Mouse (Mus musculus): ENCODE results near the gene Fgd4. TPM values are rescaled to one million over a fixed set of nuclear protein-coding genes. Genes with fewer than 3 reads are reported as not detected.

Fgd4 gene
- 10 to 100 TPM; 19.9 to 22.7 TPM for total RNA-seq (2021)
- long read RNA-seq, experiment 1, transcript Fgd4-201 (17 exons, 2,637 nt): major isoform, 6 of 7 reads
- long read RNA-seq, experiment 1, partial matches to known transcripts: 0 of 7 reads
- long read RNA-seq, experiment 1, other reads (novel, unspliced or antisense): 1 of 7 reads
- long read RNA-seq, experiment 2, partial matches to known transcripts: 1 of 4 reads
- long read RNA-seq, experiment 2, other reads (novel, unspliced or antisense): 1 of 4 reads

GRCm38 (mm10) chr16:16600461-16600860 is at the start of gene Fgd4:
TSS of gene Fgd4 (minus strand) at chr16:16600549.
- DNase-seq (ENCODE audit: low spot score): no peak

GRCm38 (mm10) chr16:16645148-16645547 is 44.8 kb upstream of the Fgd4 start:
- no peak for DNase-seq (ENCODE audit: low spot score)

DNA sequence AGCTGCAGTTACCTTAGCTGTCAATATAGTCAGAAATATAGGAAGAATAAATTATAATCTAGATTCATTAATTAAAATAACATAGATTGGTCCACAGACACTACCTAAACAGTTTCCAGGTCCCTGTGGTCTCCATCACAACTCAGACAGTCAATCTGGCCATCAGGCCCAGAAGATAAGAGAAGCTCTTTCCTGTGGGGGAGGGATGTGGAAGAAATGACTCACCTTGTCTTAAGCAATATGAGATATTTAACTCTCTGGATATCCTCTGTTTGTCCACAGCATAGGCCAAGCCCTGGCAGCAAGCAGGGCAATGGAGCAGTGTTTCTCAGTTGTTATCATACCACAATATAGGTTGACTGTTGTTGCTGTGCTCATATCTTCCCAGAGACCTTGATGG is 33.4 kb upstream of the Fgd4 start:
- DNase-seq (ENCODE audit: low spot score): no peak

- DNase-seq (ENCODE audit: low spot score): peak; percentile 16
Observed at GRCm38 (mm10) chr16:16599586-16600401, 555 bp downstream of the Fgd4 start.

- no peak for DNase-seq (ENCODE audit: low spot score)
Observed at GRCm38 (mm10) chr16:16596582-16596981, 3.8 kb downstream of the Fgd4 start.

- DNase-seq (ENCODE audit: low spot score): no peak
Observed at GRCm38 (mm10) chr16:16592622-16593021, 7.7 kb downstream of the Fgd4 start.

- peak; percentile 67 for DNase-seq (ENCODE audit: low spot score)
Observed at GRCm38 (mm10) chr16:16584409-16585032, 15.8 kb downstream of the Fgd4 start.

GRCm38 (mm10) chr16:16576556-16576955 is 23.8 kb downstream of the Fgd4 start:
- no peak for DNase-seq (ENCODE audit: low spot score)

- no peak for DNase-seq (ENCODE audit: low spot score)
Observed at GRCm38 (mm10) chr16:16574508-16574907, 25.8 kb downstream of the Fgd4 start.

- no peak for DNase-seq (ENCODE audit: low spot score)
Observed at GRCm38 (mm10) chr16:16573167-16573566, 27.2 kb downstream of the Fgd4 start.

DNA sequence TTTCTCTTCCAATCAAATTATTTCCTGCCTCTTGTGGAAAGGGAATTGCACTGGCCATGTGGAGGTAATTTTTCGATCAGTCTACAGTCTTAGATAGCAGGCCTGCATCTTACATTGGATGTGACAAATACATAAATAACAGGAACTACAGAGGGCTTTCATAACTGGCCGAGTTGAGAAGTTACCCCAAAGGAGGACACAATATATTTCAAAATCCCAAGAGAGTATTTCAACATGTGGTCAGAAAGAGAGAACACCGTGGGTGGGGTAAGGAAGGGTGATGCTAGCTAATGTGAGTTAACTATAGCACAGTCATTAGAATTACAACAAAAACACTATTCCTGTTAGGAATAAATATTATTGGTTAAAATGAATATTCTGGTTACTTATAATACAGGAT is 29.0 kb downstream of the Fgd4 start:
- DNase-seq (ENCODE audit: low spot score): no peak

DNA sequence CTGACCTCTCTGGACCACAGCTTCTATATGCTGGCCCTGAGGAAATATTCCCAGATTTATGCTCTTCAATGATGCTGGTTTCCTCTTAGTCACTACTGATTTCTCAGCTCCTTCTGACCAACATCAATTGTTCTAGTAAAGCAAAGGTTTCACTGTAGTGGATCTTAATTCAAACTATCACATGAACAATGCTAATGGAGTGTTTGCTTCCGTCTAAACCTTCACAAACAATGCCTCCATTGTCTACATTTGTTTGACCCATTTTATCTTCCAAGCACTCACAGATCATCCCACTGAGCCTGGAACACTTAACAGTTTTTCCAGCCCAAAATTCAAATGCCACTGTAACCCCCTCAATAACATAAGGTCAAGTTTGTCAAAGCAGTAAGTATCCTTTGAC is 33.6 kb downstream of the Fgd4 start:
- DNase-seq (ENCODE audit: low spot score): no peak

DNA sequence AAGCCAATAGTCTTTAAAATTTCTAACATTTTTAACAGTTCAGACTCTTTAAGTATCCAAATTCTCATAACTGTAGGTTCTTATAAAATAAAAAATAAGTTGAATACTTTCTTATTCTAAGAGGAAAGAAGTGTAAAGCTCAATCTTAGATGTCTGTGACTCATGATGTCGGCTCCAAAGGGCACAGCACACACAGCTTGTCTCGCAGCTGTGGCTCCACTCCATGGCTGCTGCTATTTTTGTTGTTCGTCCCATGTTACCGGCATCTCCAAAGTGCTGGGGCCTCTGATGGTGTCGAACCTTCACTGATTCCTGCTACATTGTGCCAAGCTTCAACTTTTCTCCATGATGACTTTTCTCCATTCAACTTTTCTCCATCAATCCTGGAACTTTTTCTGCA is 34.1 kb downstream of the Fgd4 start:
- no peak for DNase-seq (ENCODE audit: low spot score)

- DNase-seq (ENCODE audit: low spot score): no peak
Observed at GRCm38 (mm10) chr16:16565786-16566185, 34.6 kb downstream of the Fgd4 start.

GRCm38 (mm10) chr16:16560718-16561117 is 39.6 kb downstream of the Fgd4 start:
- DNase-seq (ENCODE audit: low spot score): no peak

GRCm38 (mm10) chr16:16559878-16560531 is 40.3 kb downstream of the Fgd4 start:
- DNase-seq (ENCODE audit: low spot score): peak; percentile 37

- no peak for DNase-seq (ENCODE audit: low spot score)
Observed at GRCm38 (mm10) chr16:16559016-16559877, 41.1 kb downstream of the Fgd4 start.

DNA sequence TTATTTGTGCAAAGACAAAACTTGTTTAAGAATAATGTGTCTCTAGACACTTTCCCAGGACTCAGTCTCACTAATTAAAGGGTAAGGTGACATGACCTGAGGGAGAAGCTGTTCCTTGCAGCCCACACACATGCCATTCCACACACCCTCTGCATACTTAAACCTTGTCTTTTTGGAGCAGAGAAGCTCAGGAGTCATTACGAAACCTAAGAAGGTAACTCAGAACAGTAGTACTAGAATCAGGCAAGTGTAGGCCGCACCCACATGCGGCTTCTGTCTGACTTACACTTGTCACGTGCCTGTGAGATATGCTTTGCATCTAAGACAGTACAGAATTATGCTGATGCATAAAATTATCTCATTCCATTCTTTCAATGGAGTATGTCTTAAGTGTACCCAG is 42.6 kb downstream of the Fgd4 start:
- no peak for DNase-seq (ENCODE audit: low spot score)

- no peak for DNase-seq (ENCODE audit: low spot score)
Observed at GRCm38 (mm10) chr16:16554098-16554497, 46.3 kb downstream of the Fgd4 start.

DNA sequence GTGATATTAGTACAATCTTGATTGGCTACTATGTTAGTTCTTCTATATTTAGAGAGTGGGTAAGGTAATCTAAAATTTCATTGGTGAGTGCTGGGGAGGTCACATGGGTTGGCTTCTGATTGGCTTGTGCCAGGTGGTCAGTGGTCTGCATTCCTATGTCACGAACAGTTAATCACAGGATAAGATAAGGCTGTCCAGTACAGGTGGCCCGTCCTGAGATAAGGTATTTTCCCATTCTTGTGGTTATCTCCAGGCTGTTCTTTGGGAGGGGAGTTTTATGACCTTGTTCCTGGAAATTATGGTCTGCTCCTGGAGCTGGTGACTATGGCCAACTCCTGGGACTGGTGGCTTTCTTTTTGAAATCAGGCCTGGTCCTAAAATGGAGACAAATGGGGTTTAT is 48.2 kb downstream of the Fgd4 start:
- no peak for DNase-seq (ENCODE audit: low spot score)

DNA sequence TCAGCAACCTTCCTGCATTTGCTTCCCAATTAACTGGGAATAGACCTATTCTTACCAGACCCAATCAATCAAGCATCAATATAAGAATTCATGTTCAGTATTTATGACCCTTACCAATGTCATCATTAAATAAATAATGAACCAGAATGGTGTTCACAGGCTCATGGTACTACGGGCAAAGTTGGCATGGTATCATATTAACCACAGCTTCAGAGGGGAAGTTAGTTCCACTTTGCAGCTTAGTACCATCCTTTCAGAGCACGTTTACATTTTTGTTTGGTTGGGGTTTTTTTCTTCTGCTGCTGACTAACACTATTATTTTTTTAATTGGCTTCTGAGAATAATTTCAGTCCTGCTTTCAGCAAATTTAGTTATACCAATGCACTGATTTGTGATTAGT is 51.2 kb downstream of the Fgd4 start:
- no peak for DNase-seq (ENCODE audit: low spot score)
